Mouse (Mus musculus): Measurements from ENCODE around the gene Vmn2r81. TPM values are rescaled to one million over a fixed set of nuclear protein-coding genes. Genes with fewer than 3 reads are reported as not detected.
"Not testable (repeated sequence)": the region's sequence is repeated elsewhere in the genome, so short reads cannot be mapped to it uniquely, and the experiment has no call there.

Vmn2r81 gene
- polyA plus RNA-seq (2012; rRNA removed) (not detected in 2 replicates), polyA plus RNA-seq (2014; fragmentation: Nextera tagmentation; extraction: Ambion mirVana) (not detected in 2 replicates)

DNA sequence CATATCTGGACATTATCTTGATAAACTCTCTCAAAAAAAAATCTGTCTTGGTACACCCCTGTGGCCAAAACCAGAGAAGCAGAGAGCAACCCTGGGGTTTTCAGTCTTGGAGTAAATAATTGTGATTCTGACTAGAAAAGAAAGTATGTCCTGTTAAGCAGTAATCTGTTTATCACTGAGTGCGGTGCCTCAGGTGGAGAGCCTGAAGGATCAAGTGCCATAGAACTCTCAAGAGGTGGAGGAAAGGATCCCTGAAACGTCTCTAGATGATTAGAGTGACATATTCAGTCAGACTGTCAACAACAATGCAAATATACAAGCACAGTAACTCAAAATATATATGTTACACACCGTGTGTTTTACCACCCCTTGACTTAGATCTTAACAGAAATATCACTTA lies at the start of gene Vmn2r81:
Gene Vmn2r81, plus strand, starts transcription at position 301 of the 400 bp plus-strand sequence.
- not testable (repeated sequence) for H3K4me1 ChIP-seq (replicated peaks; ENCODE audit: control insufficient read depth in 2 of 2, insufficient read depth in 2 of 2, low read length in 1 of 2); H3K9ac ChIP-seq (replicated peaks); H3K36me3 ChIP-seq (replicated peaks; ENCODE audit: control insufficient read depth, insufficient read depth, low read depth); ATAC-seq (ENCODE audit: insufficient read depth); H3K4me3 ChIP-seq (ENCODE audit: insufficient read depth in 1 of 2, low read depth in 2 of 2, low read length in 2 of 2); H3K9me3 ChIP-seq (ENCODE audit: control insufficient read depth, low read length); H3K4me2 ChIP-seq (ENCODE audit: low read depth); H3K27me3 ChIP-seq (ENCODE audit: control insufficient read depth, insufficient read depth, low read length); DNase-seq (ENCODE audit: low read depth in 3 of 3, low spot score in 3 of 3); H3K27ac ChIP-seq
- WGBS (ENCODE audit: insufficient replicate concordance), result 41% methylated on average over 3 of the region's 3 CpGs

DNA sequence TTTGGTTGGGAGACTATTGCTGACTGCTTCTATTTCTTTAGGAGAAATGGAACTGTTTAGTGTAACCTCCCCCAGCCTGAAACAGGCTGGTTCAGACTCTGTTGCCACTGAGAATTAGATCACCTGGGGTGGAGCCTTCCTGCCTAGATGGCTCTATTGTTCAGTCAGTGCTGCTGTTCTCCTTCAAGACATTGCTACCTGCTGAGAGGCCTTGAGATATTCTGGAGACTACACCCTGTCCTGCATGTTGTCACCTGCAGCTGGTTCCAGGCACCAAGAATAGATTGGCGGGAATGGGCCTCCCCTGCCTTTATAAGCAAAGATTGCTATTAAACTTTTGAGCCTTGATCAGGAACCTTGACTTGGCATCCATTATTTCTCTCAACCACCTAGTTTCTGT lies 47.5 kb upstream of the Vmn2r81 start:
- H3K9me3 ChIP-seq (ENCODE audit: control insufficient read depth, low read length); DNase-seq (ENCODE audit: low read depth in 3 of 3, low spot score in 3 of 3); H3K9ac ChIP-seq (replicated peaks); ATAC-seq (ENCODE audit: insufficient read depth); H3K36me3 ChIP-seq (replicated peaks; ENCODE audit: control insufficient read depth, insufficient read depth, low read depth); H3K4me1 ChIP-seq (replicated peaks; ENCODE audit: control insufficient read depth in 2 of 2, insufficient read depth in 2 of 2, low read length in 1 of 2); H3K27me3 ChIP-seq (ENCODE audit: control insufficient read depth, insufficient read depth, low read length); H3K4me2 ChIP-seq (ENCODE audit: low read depth); H3K27ac ChIP-seq; H3K4me3 ChIP-seq (ENCODE audit: insufficient read depth in 1 of 2, low read depth in 2 of 2, low read length in 2 of 2): not testable (repeated sequence)
- WGBS (ENCODE audit: insufficient replicate concordance), result 47% methylated on average over 1 of the region's 1 CpGs

GRCm38 (mm10) chr10:79220432-79220831 lies 27.1 kb upstream of the Vmn2r81 start:
- Histone ChIP-seq H3K9ac (replicated peaks) (no peak overlapping the region), H3K27ac (no peak overlapping the region), H3K36me3 (replicated peaks; ENCODE audit: control insufficient read depth, insufficient read depth, low read depth) (no peaks in the 10 kb centered on the region), H3K4me1 (replicated peaks; ENCODE audit: control insufficient read depth in 2 of 2, insufficient read depth in 2 of 2, low read length in 1 of 2) (no peaks in the 10 kb centered on the region), H3K4me2 (ENCODE audit: low read depth) (no peak overlapping the region), H3K27me3 (ENCODE audit: control insufficient read depth, insufficient read depth, low read length) (no peaks in the 10 kb centered on the region), H3K9me3 (ENCODE audit: control insufficient read depth, low read length) (no peaks in the 10 kb centered on the region), H3K4me3 (ENCODE audit: insufficient read depth in 1 of 2, low read depth in 2 of 2, low read length in 2 of 2) (no peak overlapping the region)
- DNase-seq (ENCODE audit: low read depth in 3 of 3, low spot score in 3 of 3) (no peak), ATAC-seq (ENCODE audit: insufficient read depth) (no peak)
- TF ChIP-seq EP300 (IDR thresholded peaks at IDR 0.05; ENCODE audit: low read depth) (no peak), CTCF (IDR thresholded peaks at IDR 0.05; ENCODE audit: low read depth) (no peak)

DNA sequence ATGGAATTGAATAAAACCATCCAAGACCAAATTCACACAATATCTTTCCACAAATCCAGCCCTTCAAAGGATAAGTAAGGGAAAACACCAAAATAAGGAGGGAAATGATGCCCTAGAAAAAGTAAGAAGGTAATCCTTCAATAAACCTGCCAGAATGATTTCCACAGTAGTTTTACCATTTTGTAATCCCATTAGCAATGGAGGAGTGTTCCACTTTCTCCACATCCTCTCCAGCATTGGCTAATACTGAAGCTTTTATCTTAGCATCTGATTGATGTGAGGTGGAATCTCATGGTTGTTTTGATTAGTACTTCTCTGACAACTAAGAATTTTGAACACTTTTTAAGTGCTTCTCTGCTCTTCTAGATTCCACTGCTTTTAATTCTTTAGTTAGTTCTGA lies 25.9 kb upstream of the Vmn2r81 start:
- Histone ChIP-seq H3K36me3 (replicated peaks; ENCODE audit: control insufficient read depth, insufficient read depth, low read depth) (no peaks in the 10 kb centered on the region), H3K4me2 (ENCODE audit: low read depth) (no peak overlapping the region), H3K4me1 (replicated peaks; ENCODE audit: control insufficient read depth in 2 of 2, insufficient read depth in 2 of 2, low read length in 1 of 2) (no peaks in the 10 kb centered on the region), H3K9me3 (ENCODE audit: control insufficient read depth, low read length) (no peaks in the 10 kb centered on the region), H3K4me3 (ENCODE audit: insufficient read depth in 1 of 2, low read depth in 2 of 2, low read length in 2 of 2) (no peak overlapping the region), H3K9ac (replicated peaks) (no peak overlapping the region), H3K27me3 (ENCODE audit: control insufficient read depth, insufficient read depth, low read length) (no peaks in the 10 kb centered on the region), H3K27ac (no peak overlapping the region)
- no peak for ATAC-seq (ENCODE audit: insufficient read depth)
- no peak for TF ChIP-seq CTCF (IDR thresholded peaks at IDR 0.05; ENCODE audit: low read depth)
- no peak for TF ChIP-seq EP300 (IDR thresholded peaks at IDR 0.05; ENCODE audit: low read depth)
- no peak for DNase-seq (ENCODE audit: low read depth in 3 of 3, low spot score in 3 of 3)

DNA sequence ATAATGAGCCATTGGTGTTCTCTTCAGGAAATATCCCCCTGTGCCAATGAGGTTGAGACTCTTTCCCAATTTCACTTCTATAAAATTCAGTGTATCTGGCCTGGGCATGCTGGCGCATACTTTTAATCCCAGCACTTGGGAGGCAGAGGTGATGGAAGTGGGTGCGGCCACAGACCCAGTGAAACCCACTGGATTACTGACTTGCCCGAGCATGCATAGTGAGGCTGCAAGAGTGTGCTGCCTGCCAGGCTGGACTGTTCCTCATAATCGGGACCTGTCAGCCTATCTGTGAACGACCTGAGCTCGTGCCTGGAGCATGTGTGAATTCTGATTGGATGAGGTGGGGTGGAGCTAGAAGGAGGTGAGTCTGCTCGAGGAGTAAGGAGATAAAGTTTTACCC lies 25.3 kb upstream of the Vmn2r81 start:
- no peak overlapping the region for H3K4me3 ChIP-seq (ENCODE audit: insufficient read depth in 1 of 2, low read depth in 2 of 2, low read length in 2 of 2)
- no peaks in the 10 kb centered on the region for H3K36me3 ChIP-seq (replicated peaks; ENCODE audit: control insufficient read depth, insufficient read depth, low read depth)
- ATAC-seq (ENCODE audit: insufficient read depth) (no peak), DNase-seq (ENCODE audit: low read depth in 3 of 3, low spot score in 3 of 3) (no peak)
- no peaks in the 10 kb centered on the region for H3K4me1 ChIP-seq (replicated peaks; ENCODE audit: control insufficient read depth in 2 of 2, insufficient read depth in 2 of 2, low read length in 1 of 2)
- H3K27ac ChIP-seq, result no peak overlapping the region
- no peak overlapping the region for H3K4me2 ChIP-seq (ENCODE audit: low read depth)
- H3K9ac ChIP-seq (replicated peaks), result no peak overlapping the region
- H3K27me3 ChIP-seq (ENCODE audit: control insufficient read depth, insufficient read depth, low read length), result no peaks in the 10 kb centered on the region
- no peak for TF ChIP-seq EP300 (IDR thresholded peaks at IDR 0.05; ENCODE audit: low read depth)
- TF ChIP-seq CTCF (IDR thresholded peaks at IDR 0.05; ENCODE audit: low read depth), result no peak
- 51% methylated on average over 7 of the region's 7 CpGs for WGBS (ENCODE audit: insufficient replicate concordance)
- H3K9me3 ChIP-seq (ENCODE audit: control insufficient read depth, low read length), result no peaks in the 10 kb centered on the region
